Mouse (Mus musculus) CH12.LX (cell line): Measurements from ENCODE around the gene Vstm2l.

ENCODE experiments used
- POLR2AphosphoS2 ChIP-seq: IDR thresholded peaks from 2 replicates; pipeline ENCODE4 v1.6.1; 2011; ENCODE audit warnings: low read depth, low read length, improper control_type of control experiment
- ZMIZ1 ChIP-seq: IDR thresholded peaks from 2 replicates; pipeline ENCODE4 v1.6.1; 2012; ENCODE audit warnings: low read depth, mild to moderate bottlenecking, inconsistent platforms, low read length, improper control_type of control experiment

DNA sequence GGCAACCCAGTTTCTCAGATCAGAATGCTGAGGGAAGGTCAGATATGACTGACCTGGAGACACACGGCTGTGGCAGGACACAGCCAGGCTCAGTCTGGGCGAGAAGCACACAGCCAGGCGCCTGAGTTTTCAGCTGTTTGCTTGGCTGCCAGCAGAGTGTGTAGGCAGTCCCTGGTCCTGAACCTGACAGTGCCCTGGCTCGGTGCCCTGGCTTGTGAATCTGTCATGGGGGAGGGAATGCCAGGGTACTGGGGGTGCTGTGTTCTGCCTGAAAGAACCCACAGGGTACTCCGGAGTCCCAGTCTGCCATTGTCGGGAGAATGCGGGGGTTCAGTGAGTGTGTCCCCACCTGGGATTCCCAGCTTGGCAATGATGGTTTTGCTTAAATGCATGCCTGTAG lies 7.1 kb downstream of the Vstm2l start:
- no peak for TF ChIP-seq ZMIZ1
- TF ChIP-seq POLR2AphosphoS2: no peak
